Mouse (Mus musculus) urinary bladder, adult 2 months (tissue): ENCODE measurements at regions not wholly inside any gene's neighbourhood (a gene's known extent, or its start where the extent isn't known, plus 50 kb on each side); places are given as distances from the start of the nearest gene placed in this dataset.

Source experiments
- DNase-seq: peaks from one replicate; pipeline ENCODE4 v3.0.0; 2022; ENCODE audit warnings: low spot score

DNA sequence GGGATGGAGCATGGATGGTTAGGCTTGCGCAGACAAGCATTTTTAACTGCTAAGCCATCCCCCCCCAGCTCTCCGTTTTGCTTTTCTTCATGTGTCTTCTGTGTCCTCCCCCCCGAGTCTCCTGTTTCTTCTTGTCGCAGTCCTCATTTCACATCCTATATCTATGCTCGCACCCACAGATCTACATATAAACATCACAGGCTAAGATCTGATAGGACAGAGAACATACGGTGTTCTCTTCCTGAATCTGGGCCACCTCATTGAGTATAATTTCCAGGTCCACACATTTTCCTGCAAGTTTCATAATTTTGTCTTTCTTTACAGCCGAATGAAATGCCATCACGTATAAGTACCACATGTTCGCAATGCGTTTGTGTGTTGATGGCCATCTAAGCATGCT lies 168.7 kb downstream of the Zfp36l1 start:
- no peak for DNase-seq

DNA sequence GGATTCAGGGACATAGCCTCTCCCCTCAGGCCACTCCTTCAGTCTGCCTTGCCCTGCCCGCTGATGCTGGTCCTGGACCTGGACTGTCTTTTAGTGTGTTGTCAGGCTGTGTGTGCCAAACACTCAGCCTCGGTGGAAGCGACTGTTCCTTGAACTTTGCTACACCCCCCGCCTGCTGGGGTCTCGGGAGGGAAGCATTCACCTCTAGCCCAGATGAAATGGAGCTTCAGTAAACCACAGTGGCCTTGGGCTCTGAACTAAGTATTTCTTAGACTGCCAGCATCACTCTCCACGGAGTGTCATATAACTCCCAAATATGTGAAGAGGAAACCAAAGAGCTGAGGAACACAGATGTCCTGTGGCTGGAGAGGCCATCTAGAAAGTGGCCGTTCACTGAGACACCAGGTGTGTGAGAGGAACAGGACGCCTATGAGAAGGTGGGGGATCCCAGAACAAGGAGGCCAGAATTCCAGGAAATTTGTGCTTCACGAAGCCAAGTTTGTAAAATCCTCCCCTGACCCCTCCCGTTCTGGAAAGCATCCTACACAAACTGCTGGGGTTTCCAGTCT lies 170.2 kb downstream of the Zfp36l1 start:
- DNase-seq: no peak

DNA sequence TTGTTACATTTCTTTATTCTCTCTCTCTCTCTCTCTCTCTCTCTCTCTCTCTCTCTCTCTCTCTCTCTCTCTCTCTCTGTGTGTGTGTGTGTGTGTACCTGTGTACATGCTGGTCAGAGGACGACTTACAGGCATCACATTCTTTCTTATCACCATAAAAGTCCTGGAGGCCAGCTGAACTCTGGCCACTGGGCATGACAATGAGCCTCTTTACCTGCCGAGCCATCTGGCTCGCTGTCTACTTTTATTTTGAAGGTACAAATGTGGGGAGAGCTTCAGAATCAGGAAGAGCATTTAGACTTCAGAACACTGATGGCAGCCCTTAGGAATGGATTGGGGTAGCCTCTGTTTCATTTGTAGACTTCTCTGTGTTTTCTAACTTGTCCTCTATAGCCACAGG lies 171.0 kb downstream of the Zfp36l1 start:
- no peak for DNase-seq

- DNase-seq: no peak
Measured at GRCm38 (mm10) chr12:79939436-79939835, 173.4 kb downstream of the Zfp36l1 start.

DNA sequence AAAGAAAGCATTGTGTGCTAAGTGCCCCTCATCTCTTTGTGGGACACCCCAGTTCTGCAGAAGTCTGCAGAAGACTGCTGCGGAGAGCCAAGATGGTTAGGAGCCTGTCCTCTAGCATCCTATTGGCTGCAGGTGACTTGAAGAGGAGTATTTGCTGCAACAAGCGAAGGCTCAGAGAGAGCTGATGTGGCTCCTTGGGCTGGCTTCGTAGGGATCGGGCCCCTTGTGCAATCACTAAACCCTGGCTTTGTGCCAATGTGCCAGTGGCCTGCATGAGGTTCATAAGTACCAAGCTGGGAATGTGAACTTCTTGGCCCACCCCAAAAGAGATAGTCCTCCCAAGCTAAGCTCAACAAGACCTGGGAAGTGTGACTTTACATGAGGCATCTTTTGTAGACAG lies 174.9 kb downstream of the Zfp36l1 start:
- DNase-seq: no peak

DNA sequence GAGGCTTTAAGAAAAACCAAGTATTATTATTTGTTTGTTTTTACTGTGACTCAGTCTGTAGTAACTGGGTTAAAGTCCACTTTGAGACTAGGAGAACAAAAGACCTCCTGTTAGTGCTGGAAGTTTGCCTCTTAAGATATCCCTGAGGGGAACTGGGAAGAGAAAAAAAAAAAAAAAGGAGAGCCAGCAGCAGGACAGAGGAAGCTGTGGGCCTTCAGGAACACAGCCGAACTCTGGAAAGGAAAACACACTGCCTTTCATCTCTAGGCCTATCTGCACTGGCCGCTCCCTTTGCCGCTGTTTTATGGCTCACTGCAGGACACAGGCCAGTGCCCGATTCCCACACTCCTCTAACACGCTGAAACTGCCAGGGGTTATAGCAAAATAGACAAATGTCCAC lies 176.1 kb downstream of the Zfp36l1 start:
- no peak for DNase-seq

- no peak for DNase-seq
Measured at GRCm38 (mm10) chr12:79934091-79934490, 178.7 kb downstream of the Zfp36l1 start.

GRCm38 (mm10) chr12:79932905-79933304 lies 179.9 kb downstream of the Zfp36l1 start:
- no peak for DNase-seq

DNA sequence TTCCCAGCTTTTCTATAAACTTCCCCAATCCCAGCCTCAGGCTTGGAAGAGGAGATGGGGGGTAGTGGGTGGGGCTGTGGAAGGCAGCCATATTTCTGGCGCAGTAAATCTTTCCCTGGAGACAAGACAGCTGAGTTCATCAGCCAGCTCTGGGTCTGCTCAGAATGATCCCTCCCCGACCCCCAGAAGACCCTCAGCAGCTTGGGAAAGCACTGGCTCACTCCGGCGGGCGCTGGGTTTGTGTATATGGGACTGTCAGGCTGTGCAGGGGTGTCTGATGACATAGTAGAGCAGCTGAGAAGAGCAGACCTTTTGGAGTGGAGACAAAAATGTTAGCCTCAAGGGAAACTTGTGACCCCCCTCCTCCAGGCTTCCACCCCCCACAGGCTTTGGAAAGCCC lies 181.4 kb downstream of the Zfp36l1 start:
- no peak for DNase-seq

- no peak for DNase-seq
Measured at GRCm38 (mm10) chr12:79929846-79930245, 183.0 kb downstream of the Zfp36l1 start.

GRCm38 (mm10) chr12:79928739-79929380 lies 184.0 kb downstream of the Zfp36l1 start:
- no peak for DNase-seq

DNA sequence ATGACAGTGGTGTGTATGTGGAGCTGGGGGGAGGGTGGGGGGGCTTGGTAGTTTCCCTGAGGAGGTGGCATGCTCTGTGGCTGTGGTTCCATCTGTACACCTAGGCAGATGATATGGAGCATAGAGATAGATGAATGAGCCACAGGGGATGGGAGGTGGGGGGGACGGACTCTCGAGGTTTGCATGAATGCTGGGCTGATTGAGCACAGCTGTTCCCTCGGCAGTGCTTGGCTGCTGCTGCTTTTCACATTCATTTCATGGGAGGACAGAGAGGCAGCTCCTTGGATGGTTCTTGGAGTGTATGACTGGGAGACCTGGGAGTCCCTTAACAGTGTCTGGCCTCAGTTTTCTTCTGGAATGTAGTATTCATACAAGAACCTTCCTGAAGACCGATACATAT lies 184.5 kb downstream of the Zfp36l1 start:
- no peak for DNase-seq

DNA sequence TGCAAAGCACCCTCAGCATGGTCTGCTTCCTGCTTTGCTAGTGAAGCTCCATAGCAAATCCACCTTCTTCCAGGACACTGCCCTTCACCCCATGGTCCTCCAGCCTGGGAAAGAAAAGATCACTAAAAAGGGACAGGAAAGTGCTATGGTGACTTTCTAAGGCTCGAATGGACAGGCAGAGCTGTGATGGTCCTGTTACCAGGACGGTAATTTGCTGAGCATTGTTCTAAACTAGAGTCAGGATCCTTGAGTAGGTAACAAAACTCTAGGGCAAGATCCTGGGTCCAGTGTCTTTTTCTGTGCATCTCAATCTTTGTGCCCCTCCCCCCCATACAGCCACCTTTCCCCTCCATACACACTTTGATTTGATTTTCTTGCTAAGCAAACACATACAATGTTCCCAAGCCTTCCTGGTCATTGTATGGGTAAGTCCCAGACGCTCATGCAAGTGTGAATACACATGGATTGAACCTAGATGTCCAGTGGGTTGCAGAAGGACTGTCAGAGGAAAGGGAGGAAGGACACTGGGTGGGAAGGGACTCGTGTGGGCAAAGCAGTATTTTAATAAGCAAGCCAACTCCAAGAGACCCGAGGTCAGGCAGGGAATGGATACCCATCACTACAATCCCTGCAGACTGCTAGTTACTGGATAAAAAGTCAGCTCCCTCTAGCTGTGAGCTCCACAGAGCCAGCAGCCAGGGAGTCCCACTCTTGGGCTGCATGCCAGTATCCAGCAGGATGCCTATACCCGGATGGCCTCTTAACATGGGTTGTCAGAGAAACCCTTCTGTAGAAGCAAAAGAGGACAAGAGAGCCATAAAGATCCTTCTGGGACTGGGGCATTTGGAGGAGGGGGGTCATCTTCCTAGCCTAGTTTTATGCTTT lies 186.9 kb downstream of the Zfp36l1 start:
- no peak for DNase-seq

GRCm38 (mm10) chr12:79924921-79925703 lies 187.7 kb downstream of the Zfp36l1 start:
- DNase-seq: no peak

DNA sequence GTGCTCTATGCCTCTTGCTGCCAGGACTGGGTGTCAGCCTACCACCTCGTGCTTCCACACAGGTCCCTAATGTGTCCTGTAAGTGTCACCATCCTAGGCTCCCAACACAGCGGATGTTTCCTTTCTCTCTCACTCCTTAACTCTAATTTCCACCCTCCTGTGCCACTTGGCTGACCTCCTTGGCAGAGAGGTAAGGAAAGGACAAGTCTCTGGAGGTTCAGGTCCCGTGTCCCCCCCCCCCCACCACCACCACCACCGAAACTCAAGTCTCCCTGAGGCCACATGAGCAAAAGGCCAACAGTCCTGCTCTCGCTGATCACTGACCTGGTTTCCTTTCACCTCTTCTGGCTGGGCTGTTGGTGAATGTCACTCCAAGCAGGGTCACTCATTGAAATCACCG lies 189.0 kb downstream of the Zfp36l1 start:
- no peak for DNase-seq

DNA sequence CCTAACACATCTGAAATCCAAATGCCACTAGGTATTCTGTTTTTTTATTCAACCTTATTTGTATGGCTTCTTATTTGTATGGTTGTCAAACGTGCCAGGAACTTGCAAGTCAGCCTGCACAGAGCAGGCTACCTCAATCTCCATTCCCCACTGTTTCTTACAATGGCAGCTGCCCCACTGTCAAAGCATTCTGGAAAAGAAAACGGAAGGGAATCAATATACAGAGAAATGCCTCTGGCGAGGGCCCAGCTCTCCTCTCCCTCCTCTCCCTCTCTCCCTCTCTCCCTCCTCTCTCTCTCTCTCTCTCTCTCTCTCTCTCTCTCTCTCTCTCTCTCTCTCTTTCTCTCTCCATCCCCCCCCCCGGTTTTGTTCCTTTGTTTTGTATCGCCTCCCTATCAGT lies 191.0 kb downstream of the Zfp36l1 start:
- no peak for DNase-seq

GRCm38 (mm10) chr12:79918983-79919382 lies 193.8 kb downstream of the Zfp36l1 start:
- DNase-seq: no peak

GRCm38 (mm10) chr12:79917634-79918289 lies 195.1 kb downstream of the Zfp36l1 start:
- no peak for DNase-seq

GRCm38 (mm10) chr12:79916896-79917633 lies 195.7 kb downstream of the Zfp36l1 start:
- no peak for DNase-seq

DNA sequence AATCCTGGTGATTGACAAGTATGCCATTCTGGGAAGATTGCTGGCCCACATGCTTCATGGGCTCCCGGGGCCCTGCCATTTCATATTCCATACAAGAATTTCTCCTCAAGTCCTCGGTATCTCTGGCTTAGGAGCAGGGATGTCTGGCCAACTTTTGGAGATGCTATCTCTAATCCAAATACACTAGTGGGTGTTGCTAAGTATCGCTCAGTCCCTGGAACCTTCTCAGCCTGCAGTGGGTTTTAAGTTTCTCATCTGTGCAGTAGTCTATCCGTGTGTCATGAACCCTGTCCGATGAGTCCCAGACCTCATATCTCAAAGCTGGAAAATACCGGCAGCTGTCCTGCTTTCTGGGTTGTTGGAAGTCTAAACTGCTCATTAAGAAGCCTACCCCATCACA lies 198.9 kb downstream of the Zfp36l1 start:
- no peak for DNase-seq
